Comparison of ENCODE assay signal across 9 mouse cellular contexts in the genomic region with DNA sequence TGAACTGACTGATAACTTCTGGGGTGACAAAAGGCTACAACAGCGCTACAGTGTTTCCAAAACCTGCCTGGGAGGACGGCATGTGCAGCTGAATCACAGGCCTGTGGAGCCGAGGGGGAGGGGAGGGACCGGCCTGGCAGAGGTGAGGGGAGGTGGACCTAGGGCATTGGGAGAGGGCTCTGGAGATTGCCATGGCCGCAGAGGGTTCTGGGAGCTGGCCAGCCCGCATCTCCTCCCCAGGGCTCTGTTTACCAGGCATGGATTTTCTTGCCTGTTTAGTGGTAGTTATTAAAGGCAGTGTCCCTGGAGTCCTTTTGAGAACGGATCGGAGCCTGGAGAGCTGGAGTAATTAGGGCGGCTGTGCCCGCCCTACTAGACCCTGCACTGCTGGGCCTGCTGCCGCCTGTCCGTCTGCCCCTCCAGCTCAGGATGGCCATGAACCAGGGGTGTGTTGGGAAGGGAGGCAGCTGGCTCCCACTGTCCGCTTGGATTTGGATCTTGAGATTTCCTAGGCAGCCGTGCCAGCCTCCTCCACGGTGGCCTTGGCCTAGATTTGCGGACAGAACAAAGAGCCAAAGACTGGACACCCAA. TPM values are rescaled to one million over a fixed set of nuclear protein-coding genes. Genes with fewer than 3 reads are reported as not detected.
A peak's percentile ranks its signal among the peaks of the same experiment; 100 is the strongest.
DNase-seq lines count a peak whose midpoint lies in the region; ATAC-seq lines count a peak whose summit lies in the region.
"Had no signal": no experiment of that assay in that cellular context is flagged by ENCODE, and none has a peak within 500 bp of the region (broad histone marks: within the 10 kb centered on the region; RNA-seq: fewer than 3 reads in every experiment).

No protein-coding gene starts in this region.

- H3K4me1 ChIP-seq in forebrain, embryonic 12.5 days, result peaks cover 28% of the 10 kb centered on the region
- H3K4me1 ChIP-seq in midbrain, embryonic 16.5 days (ENCODE audit: control insufficient read depth, insufficient read depth, low read length), result peaks cover 20% of the 10 kb centered on the region
- peaks cover 4% of the 10 kb centered on the region; the same call in 1 of the 2 replicates for H3K4me1 ChIP-seq in intestine, embryonic 16.5 days (ENCODE audit: control insufficient read depth, insufficient read depth, low read length)

- ATAC-seq in forebrain, embryonic 12.5 days (ENCODE audit: low FRiP score), result no peak
- ATAC-seq in midbrain, embryonic 16.5 days, result 0 out of 2 replicates have a peak, but pooled peaks have one; percentile 12
- ATAC-seq in intestine, embryonic 16.5 days, result no peak
- ATAC-seq in activated CD4-positive, CD25-positive, alpha-beta regulatory T cell, adult 4 months, result no peak

- H3K27ac ChIP-seq in forebrain, embryonic 12.5 days, result peak overlapping the region; percentile 53; the same call in 1 of the 2 replicates
- H3K27ac ChIP-seq in midbrain, embryonic 16.5 days (ENCODE audit: low read length), result peak overlapping the region; percentile 59
- H3K27ac ChIP-seq in intestine, embryonic 16.5 days (ENCODE audit: low read length), result no peak overlapping the region

- peak; percentile 44 to 55 for DNase-seq in left cerebral cortex, postnatal 14 days (ENCODE audit: low spot score in 2 of 2)
- no peak for DNase-seq in left cerebral cortex, postnatal 36 days (ENCODE audit: low spot score in 2 of 2)
- peak; percentile 87 for DNase-seq in adrenal gland, postnatal 14 days
- no peak for DNase-seq in embryo, embryonic 10.5 days (ENCODE audit: low spot score)

- 39% methylated on average over 16 of the region's 16 CpGs for WGBS in forebrain, embryonic 12.5 days
- 21% methylated on average over 16 of the region's 16 CpGs for WGBS in midbrain, embryonic 16.5 days
- 50% methylated on average over 16 of the region's 16 CpGs for WGBS in intestine, embryonic 16.5 days

- intact Hi-C loops in left cerebral cortex, postnatal 14 days (cut with DNase I), result no loop called here
- intact Hi-C loops in left cerebral cortex, postnatal 36 days (cut with DNase I), result no loop called here

- H3K4me2 ChIP-seq in forebrain, embryonic 12.5 days, result no peak overlapping the region
- no peak overlapping the region for H3K4me2 ChIP-seq in midbrain, embryonic 16.5 days (ENCODE audit: low read length)
- no peak overlapping the region for H3K4me2 ChIP-seq in intestine, embryonic 16.5 days (ENCODE audit: low read depth, low read length)

- peaks cover 69% of the 10 kb centered on the region for H3K27me3 ChIP-seq in forebrain, embryonic 12.5 days
- H3K27me3 ChIP-seq in midbrain, embryonic 16.5 days (ENCODE audit: control insufficient read depth, insufficient read depth, low read depth, low read length), result peaks cover 11% of the 10 kb centered on the region
- H3K27me3 ChIP-seq in intestine, embryonic 16.5 days (replicated peaks; ENCODE audit: control insufficient read depth, insufficient read depth, low read length), result peaks cover 31% of the 10 kb centered on the region

- H3K36me3 ChIP-seq in forebrain, embryonic 12.5 days (replicated peaks), result peaks cover 1% of the 10 kb centered on the region; the same call in 1 of the 2 replicates
- H3K36me3 ChIP-seq in midbrain, embryonic 16.5 days (ENCODE audit: control insufficient read depth, insufficient read depth, low read length), result peaks cover 7% of the 10 kb centered on the region; the same call in 1 of the 2 replicates
- no peaks in the 10 kb centered on the region for H3K36me3 ChIP-seq in intestine, embryonic 16.5 days (ENCODE audit: control insufficient read depth, insufficient read depth, low read length)

- no peak overlapping the region for H3K4me3 ChIP-seq in forebrain, embryonic 12.5 days (replicated peaks)
- H3K4me3 ChIP-seq in midbrain, embryonic 16.5 days (ENCODE audit: low read depth, low read length), result no peak overlapping the region
- H3K4me3 ChIP-seq in intestine, embryonic 16.5 days (ENCODE audit: low read length), result no peak overlapping the region

- H3K9ac ChIP-seq in forebrain, embryonic 12.5 days, result no peak overlapping the region
- H3K9ac ChIP-seq in midbrain, embryonic 16.5 days (ENCODE audit: low read depth, low read length), result no peak overlapping the region; the same call in 1 of the 2 replicates
- H3K9ac ChIP-seq in intestine, embryonic 16.5 days (ENCODE audit: low read depth, low read length), result no peak overlapping the region

- no peaks in the 10 kb centered on the region for H3K9me3 ChIP-seq in forebrain, embryonic 12.5 days
- no peaks in the 10 kb centered on the region for H3K9me3 ChIP-seq in midbrain, embryonic 16.5 days (replicated peaks; ENCODE audit: control insufficient read depth, low read length, poor library complexity, severe bottlenecking)
- H3K9me3 ChIP-seq in intestine, embryonic 16.5 days (ENCODE audit: control insufficient read depth, low read length), result no peaks in the 10 kb centered on the region

RNA-seq across cellular contexts. Expression of a gene that starts 12.8 kb away (rescaled TPM):
- 10 to 100 TPM; 72.6 to 80.1 TPM for total RNA-seq in left cerebral cortex, postnatal 14 days (2021)
- 10 to 100 TPM; 67.3 to 71.3 TPM for total RNA-seq in left cerebral cortex, postnatal 36 days (2021)
- 7.3 and 8.0 TPM in 2 replicates for total RNA-seq in adrenal gland, postnatal 14 days (2021)
- 17.1 and 18.1 TPM in 2 replicates for polyA plus RNA-seq in forebrain, embryonic 12.5 days (2016; fragmentation: Nextera tagmentation; extraction: Ambion mirVana)
- 49.6 and 50.2 TPM in 2 replicates for polyA plus RNA-seq in midbrain, embryonic 16.5 days (2015; fragmentation: Nextera tagmentation; extraction: Ambion mirVana)
- 2.2 and 3.0 TPM in 2 replicates for polyA plus RNA-seq in intestine, embryonic 16.5 days (2015; fragmentation: Nextera tagmentation; extraction: Ambion mirVana)
- 10 to 100 TPM; 45.6 to 48.2 TPM for polyA plus RNA-seq in activated CD4-positive, CD25-positive, alpha-beta regulatory T cell, adult 4 months (2017; shearing (Covaris generic))
- total RNA-seq: common myeloid progenitor, adult 5-6 weeks had no signal

RNA-seq across cellular contexts. Expression of a gene that starts 50.3 kb away (rescaled TPM):
- 100 to 1,000 TPM in 1 of 2 experiments, 10 to 100 TPM in 1; 94.2 to 107 TPM for total RNA-seq in left cerebral cortex, postnatal 14 days (2021)
- total RNA-seq in left cerebral cortex, postnatal 36 days (2021), result 10 to 100 TPM; 90.0 to 92.7 TPM
- total RNA-seq in adrenal gland, postnatal 14 days (2021), result 8.3 and 13.1 TPM in 2 replicates
- 0.17 and 0.20 TPM in 2 replicates for polyA plus RNA-seq in forebrain, embryonic 12.5 days (2016; fragmentation: Nextera tagmentation; extraction: Ambion mirVana)
- 2.4 and 4.9 TPM in 2 replicates for polyA plus RNA-seq in midbrain, embryonic 16.5 days (2015; fragmentation: Nextera tagmentation; extraction: Ambion mirVana)
- polyA plus RNA-seq in intestine, embryonic 16.5 days (2015; fragmentation: Nextera tagmentation; extraction: Ambion mirVana), result 1.8 and 1.9 TPM in 2 replicates
- polyA plus RNA-seq in activated CD4-positive, CD25-positive, alpha-beta regulatory T cell, adult 4 months (2017; shearing (Covaris generic)), result 10 to 100 TPM in 1 of 2 experiments, 1 to 10 TPM in 1; 7.6 to 11.4 TPM

RNA-seq across cellular contexts. Expression of a gene that starts 50.8 kb away (rescaled TPM):
- total RNA-seq in left cerebral cortex, postnatal 14 days (2021), result under 1 TPM in 1 of 2 experiments, not detected in 1; 0.40 TPM
- total RNA-seq in left cerebral cortex, postnatal 36 days (2021), result under 1 TPM in 1 of 2 experiments, not detected in 1; 0.23 TPM
- 0.08 and 0.30 TPM in 2 replicates for total RNA-seq in adrenal gland, postnatal 14 days (2021)
- polyA plus RNA-seq in forebrain, embryonic 12.5 days (2016; fragmentation: Nextera tagmentation; extraction: Ambion mirVana), result 0.10 and 0.17 TPM in 2 replicates
- polyA plus RNA-seq in midbrain, embryonic 16.5 days (2015; fragmentation: Nextera tagmentation; extraction: Ambion mirVana), result 0.14 and 0.26 TPM in 2 replicates
- polyA plus RNA-seq in intestine, embryonic 16.5 days (2015; fragmentation: Nextera tagmentation; extraction: Ambion mirVana), result 0.23 and 0.29 TPM in 2 replicates
- polyA plus RNA-seq in activated CD4-positive, CD25-positive, alpha-beta regulatory T cell, adult 4 months (2017; shearing (Covaris generic)), result 1 to 10 TPM; 1.9 to 2.5 TPM

Comparison
In these comparisons a context has a peak if more than half of its experiments do, and no peak if none do; other contexts are left out.
1. DNase-seq: peak in left cerebral cortex, postnatal 14 days (2 of 2) and adrenal gland, postnatal 14 days (single experiment); none in left cerebral cortex, postnatal 36 days (0 of 2) and embryo, embryonic 10.5 days (single experiment).